Mouse (Mus musculus) erythroid progenitor cell, adult 5-6 weeks (primary cell): ENCODE data around the gene C330007P06Rik. TPM values are rescaled to one million over a fixed set of nuclear protein-coding genes. Genes with fewer than 3 reads are reported as not detected.

Source experiments
- ATAC-seq: replicated peaks from 2 replicates; pipeline ENCODE4 v1.8.0; 2016; ENCODE audit warnings: moderate number of reproducible peaks, mild to moderate bottlenecking, moderate TSS enrichment, inconsistent platforms; ENCODE audit not compliant: poor library complexity, low FRiP score, severe bottlenecking
- total RNA-seq, 2 experiments: library from RNA; stranded (forward) in 1 of 2; stranded (reverse) in 1 of 2; fragments of 150-400 nt in 1 of 2; fragments of 186-747, 209-891 nt in 1 of 2; gene quantifications; 2 replicates each; pipeline versions ENCODE4 v1.2.3 to v1.2.4; 2015 to 2017; ENCODE audit warnings: low replicate concordance in 2 of 2

The C330007P06Rik gene
- total RNA-seq, 2 experiments from 2014 or later: 28.6 to 31.4 TPM

DNA sequence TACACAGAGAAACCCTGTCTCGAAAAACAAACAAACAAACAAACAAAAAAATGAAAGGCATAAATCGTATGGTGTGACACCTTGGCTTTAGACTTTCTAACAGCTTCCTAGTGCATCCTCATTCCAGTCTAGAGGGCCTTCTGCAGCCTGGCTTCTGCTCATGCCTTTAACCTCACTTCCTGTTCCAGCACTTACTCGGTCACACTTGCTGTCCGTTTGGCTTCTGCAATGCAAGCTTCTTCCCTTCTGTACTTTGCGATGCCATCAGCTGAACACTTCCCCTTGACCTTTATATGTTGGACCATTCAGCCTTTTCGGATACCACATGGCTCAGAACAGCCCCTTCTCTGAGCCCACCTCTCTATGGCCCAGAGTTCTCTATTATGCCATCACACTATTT is 32.2 kb downstream of the C330007P06Rik start:
- no peak for ATAC-seq

DNA sequence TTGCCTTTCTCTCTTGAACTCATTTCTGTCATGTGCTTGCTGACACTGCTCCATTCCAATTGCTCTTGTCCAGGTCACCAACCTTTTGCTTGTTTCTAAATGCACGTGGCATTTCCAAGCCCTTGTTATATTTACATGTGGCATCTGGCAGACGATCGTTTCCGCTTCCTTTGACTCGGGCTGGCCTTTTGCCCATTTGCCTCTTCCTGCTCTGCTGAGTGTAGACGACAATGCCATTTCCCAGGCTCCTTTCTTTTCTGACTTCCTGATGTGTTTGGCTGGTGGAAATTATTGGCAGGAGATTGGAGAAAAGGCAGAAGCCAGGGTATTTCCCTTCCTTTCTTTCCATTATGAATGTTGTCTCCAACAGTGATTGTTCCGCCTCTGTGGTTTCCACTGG is 34.5 kb downstream of the C330007P06Rik start:
- no peak for ATAC-seq

DNA sequence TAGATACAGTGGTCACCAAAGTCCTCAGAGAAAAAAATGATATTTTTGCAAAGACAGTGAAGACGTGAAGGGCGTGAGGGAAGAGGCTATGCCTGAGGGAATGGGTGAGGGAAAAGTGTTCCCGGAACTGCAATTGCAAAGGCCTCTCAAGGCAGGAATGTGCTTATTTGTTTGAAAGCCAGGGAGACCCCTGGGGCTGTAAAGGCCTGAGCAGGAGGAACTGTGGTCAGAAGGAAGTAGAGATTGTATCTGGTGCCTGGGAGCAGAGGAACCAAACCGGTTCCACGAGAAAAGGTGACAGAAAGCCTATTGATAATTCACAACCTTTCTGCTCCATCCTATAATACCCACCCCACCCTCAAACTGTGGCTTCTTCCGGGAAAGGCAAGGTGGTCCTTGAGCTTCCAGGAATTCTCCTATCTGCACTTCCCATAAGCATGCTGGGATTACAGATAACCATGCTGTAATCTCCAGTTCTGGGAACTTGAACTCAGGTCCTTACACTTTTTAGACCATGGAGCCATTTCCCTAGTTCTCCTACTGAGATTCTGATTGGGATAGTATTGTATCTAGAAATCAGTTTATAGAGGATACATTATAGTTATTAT is 36.7 kb downstream of the C330007P06Rik start:
- ATAC-seq: no peak

DNA sequence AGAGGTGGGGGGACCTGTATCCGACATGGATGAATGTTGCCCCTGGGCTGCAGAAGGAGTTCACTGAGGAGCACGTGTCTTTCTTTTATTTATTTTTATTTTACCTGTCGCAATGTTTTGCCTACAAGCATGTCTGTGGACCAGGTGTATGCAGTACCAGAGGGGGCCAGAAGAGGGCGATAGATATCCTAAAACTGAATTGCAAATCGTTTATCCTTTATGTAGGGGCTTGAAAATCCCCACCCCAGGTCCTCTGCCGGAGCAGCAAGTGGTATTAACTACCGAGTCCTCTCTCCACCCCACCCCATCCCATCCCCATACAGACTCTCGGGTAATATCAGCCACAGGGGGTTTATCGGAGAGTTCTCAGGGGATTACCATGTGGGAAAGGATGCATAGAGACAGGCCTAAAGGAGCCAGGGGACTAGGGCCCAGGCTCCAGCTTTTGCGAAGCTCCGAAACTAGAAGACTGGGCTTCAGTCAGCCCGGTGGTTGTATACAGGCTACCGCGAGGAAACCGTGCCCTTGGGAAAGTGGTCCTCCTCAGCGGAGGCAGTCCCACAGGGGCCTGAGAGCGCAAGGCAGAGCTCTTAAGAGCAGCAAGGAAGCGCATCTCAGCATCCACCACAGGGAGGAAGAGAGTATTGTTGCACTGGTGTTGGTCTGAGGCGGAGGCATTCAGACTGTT is 40.4 kb downstream of the C330007P06Rik start:
- ATAC-seq: no peak

DNA sequence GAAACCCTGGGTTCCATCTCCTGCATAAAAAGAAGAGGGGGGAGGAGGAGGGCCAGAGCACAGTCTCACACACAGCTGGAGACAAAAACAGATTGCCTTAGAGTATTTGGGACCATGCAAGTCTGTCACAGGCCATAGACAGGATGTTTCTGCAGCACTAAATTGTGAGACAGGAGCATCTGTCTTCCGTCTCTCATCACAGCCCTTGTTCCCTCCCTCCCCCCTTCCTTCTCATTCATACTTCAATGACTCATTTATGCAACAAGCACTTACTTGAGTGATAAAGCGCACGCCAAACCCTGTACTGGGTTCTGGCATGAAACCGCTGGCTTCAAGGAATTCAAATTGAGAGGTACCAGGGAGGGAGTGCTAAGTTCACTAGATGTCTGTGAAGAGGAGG is 42.3 kb downstream of the C330007P06Rik start:
- no peak for ATAC-seq

DNA sequence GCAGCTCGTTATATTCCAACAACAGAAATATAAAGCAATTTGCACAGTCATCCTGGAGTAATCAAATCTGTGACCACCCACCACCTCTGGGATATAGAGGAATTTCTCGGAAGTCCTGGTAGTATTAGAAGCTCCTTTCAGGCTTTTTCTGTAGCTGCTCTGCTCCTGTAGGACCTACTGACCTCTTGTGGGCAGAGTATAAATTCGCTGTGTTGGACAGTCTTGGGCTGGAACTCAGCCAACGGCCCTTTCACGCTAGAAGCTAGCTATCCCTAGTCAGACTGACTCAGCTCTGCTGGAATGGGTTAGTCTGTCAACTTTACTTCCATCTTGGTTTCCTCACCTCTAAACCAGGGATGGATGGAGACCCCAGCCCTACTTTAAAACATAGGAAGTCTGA is 43.6 kb downstream of the C330007P06Rik start:
- no peak for ATAC-seq

DNA sequence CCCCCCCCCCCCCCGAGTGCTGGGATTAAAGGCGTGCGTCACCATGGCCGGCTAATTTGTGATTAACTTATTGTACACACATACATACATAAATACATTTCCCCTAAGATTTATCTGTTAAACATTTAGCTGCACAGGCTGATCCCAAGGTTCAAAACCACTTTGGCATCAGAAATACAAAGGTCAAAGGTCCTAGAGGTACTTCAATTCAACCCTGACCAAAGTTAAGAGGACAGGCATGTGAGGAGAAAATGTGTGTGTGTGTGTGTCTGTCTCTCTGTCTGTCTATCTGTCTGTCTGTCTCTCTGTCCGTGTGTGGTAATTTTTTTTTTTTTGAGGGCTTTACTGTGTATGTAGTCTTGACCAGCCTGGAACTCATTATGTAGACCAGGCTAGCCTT is 47.0 kb downstream of the C330007P06Rik start:
- ATAC-seq: no peak

DNA sequence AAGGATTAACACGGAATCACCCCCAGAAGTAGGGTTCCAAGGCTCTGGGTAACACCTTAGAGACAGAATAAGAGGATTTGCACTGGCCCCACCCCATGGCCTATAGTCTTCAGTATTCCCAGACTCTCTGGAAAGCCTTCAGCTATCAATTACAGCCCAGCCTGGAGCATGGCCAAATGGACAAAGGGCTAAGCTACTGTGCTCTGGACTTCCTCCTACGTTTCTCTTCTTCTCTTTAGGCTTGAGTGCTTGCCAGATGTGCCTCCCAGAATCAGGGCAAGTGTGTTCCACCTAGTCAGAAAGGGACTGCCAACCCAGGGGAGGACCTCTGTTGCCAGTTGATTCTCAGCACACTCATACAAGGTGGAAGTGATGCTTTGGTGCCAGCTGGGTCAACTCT is 48.9 kb downstream of the C330007P06Rik start:
- ATAC-seq: no peak

DNA sequence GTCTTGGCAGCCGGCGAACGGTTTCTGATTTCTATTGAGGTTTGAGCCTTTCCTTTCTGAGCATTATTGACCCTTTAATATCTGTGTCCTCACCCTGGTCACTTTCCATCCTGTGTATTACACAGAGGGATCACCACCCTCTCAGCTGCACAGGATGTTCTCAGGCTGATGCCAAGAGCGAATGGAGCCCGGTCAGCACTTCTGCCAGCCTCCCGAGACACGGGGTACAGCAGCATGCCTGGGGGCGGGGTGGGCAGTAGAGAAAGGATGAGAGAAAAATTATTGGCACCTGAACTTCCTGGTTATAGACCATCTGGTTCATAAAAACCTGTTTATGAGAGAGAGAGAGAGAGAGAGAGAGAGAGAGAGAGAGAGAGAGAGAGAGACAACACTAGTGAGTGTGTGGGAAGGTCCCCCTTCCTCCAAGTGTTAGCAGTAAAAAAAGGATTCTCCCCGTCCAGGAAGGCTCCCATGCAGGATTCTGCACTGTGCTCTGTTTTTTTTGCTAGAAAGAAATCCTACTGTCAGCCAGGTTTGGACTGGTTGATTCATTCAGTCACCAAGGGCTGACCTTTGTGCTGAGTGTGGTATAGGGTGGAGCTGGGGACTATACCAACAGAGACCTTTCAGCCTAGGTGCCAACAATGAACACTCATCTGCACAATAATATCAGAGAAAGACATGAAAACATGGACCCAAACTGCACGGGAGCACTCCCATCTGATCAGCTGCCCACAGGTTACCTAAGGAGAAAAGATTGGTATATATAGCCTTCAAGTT is 49.8 kb downstream of the C330007P06Rik start:
- no peak for ATAC-seq

DNA sequence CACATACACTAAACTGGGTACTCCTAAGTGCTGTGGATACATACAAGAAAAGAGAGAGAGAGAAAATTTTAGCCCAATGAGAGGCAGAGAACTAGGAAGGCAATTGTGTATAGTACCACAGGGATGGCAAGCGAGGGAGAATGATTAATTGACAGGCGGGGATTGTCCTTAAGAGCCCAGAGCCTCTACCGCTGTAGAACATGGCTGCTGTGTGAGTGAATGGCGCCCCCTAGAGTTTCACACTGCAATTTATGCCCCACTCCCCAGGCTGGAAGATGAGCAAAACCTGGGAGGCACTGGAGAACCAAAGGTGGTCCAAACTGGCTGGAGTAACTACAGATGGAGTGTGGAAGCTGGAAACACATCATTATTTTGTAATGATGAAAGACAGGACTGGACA is 53.7 kb downstream of the C330007P06Rik start:
- peak; percentile 72 for ATAC-seq

DNA sequence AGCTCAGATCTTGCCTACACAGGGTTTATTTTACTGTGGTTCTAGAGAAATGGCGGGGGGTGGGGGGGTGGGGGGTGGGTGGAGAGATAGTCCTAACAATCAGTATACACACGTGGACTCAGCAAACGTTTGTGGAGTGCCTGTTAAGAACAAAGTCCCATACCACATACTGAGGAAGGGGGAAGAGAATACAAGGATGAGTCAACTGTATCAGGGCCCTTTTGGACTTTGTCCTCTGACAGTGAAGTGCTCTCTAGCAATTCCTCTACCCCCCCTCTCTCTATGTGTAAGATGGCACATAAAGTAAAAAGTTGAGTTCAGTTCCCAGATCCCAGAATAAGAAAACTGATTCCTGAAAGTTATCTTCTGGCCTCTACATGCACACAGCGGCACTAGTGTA is 54.3 kb downstream of the C330007P06Rik start:
- ATAC-seq: no peak

DNA sequence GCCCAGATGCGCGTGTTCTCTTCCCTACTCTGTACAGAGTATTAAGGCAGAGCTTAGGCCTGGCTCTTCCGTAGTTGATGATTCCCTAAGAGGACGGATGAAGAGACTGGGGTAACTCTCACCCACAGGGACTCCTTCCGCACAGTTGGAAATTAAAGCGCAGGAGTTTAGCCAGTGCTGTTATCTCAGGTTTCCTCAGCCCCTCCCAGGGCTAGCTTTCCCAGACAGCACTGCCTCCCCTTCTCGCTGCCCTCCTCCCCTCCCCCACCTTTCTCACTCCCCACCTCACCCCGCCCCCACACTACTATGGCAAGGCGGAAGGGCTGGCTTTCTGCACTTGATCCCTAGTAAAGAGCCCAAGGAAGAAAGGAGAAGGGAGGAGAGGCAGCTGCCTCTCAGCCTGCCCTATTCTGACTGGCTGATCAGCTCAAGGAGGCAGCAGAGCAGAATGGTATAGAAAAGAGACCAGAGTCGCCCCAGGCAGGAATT is 56.9 kb downstream of the C330007P06Rik start:
- no peak for ATAC-seq

DNA sequence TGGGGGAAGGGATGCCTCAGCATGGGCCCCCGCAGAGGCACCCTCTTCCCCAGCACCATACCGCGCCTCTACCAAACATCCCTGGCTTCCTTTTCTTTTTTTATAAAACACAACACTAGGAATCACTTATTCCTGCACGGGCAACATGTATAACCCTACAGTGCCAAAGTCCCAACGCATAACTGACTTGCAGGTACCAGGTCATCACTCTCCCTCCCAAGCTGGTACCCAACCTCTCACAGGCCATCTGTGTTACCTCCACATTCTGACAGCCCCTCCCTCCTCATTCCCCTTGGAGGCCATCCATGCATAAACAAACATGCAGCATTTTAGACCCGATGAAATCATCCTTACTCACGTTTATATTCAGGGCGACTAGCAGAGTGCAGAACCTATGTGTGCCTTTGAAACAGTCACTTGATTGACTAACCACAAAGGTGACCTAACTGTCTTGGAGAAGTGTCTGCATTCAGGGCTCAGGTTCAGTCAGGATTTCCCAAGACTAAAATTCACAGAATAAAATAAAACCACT is 57.5 kb downstream of the C330007P06Rik start:
- no peak for ATAC-seq

DNA sequence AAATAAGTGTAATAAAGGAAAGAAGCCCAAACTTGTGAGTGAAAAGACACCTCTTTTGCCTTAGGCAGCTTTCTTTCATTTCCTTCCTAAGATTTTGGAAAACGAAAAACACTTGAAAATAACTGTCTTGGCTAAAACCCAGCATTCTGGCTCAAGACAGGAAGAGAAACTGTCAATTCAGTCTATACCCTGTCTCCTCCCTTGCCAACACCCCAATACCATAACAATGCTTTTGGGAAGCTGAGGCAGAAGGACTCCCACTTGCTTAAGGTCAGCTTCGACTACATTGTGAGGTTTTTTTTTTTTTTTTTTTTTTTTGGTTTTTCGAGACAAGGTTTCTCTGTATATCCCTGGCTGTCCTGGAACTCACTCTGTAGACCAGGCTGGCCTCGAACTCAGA is 58.5 kb downstream of the C330007P06Rik start:
- no peak for ATAC-seq

DNA sequence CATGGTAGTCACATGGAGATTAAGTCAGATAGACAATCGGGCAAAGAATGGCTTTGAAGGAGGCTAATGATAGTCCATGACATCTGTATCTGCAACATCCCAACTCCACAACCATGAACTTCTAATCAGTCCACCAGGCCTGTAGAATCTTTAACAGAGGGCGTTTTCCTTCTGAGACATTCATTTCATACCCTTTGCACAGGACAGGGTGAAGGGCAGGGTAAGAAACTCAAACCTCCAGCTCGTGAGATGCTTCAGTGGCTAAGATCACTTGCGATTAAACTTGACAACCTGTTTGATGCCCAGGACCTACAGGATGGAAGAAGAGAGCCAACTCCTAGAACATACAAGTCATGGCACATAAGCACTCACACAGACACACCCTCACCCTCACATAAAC is 58.9 kb downstream of the C330007P06Rik start:
- ATAC-seq: no peak

DNA sequence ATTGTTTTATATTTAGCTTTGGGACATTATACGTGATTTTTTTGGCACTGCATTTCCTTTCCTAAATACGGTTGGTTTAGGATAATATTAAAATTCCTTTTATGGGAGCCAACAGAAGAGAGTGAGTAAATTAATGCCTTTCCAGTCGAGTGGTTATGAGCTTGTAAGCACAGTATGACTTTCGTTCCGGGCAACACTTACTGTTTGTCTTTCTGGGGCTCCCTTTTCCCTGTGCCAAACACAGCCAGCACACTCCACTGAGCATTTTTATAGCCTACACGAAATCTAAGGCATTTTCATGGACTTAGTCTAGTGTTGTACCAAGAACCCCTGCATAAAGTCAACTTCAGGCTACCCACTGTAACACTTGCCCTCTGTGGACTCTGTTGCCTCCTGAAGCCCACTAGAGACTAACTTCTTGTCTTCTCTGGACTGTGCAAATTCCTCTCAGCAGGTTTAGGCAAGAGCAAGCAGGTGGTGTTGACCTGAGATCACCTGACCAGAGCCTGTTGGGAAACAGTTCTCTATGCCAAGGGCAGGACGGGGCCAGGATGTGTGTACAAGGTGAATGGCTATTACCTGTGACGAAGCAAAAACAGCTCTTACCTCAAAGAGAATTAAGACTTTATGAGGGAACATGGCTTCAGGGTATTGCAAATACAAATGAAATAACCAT is 59.6 kb downstream of the C330007P06Rik start:
- no peak for ATAC-seq

DNA sequence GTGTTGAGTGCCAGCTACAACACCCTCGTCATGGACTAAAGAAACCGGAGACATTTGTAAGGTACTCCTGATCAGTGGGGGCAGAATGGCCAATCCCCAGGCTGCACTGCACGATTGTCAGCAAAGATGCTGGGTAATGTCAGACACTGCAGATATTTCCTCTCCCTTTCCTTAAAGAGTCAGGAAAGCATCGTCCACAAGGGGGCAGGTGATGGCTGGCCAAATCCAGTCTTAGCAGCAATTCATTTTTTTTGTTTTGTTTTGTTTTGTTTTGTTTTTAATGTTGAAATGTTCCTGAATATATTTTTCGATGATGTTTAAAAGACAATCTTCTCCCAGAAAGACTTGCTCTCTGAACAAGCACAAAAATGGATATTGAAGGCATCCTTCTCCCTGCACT is 62.5 kb downstream of the C330007P06Rik start:
- ATAC-seq: no peak

DNA sequence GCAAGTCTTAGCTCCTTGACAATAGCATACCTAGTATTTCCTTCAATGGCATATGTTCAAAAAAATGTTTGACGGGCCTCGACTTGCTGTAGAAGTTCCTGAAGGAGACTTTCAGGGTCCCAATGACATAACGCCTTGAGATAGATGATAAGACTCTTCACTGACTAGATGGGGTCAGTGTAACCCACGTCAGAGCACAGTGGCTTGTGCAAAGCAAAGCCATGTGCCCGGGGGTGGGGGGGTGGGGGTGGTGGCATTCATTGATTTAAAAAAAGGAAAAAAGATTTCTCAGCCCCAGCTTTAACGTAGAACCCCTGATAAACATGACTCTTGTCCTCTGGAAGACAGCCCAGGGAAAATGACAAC is 65.6 kb downstream of the C330007P06Rik start:
- no peak for ATAC-seq

DNA sequence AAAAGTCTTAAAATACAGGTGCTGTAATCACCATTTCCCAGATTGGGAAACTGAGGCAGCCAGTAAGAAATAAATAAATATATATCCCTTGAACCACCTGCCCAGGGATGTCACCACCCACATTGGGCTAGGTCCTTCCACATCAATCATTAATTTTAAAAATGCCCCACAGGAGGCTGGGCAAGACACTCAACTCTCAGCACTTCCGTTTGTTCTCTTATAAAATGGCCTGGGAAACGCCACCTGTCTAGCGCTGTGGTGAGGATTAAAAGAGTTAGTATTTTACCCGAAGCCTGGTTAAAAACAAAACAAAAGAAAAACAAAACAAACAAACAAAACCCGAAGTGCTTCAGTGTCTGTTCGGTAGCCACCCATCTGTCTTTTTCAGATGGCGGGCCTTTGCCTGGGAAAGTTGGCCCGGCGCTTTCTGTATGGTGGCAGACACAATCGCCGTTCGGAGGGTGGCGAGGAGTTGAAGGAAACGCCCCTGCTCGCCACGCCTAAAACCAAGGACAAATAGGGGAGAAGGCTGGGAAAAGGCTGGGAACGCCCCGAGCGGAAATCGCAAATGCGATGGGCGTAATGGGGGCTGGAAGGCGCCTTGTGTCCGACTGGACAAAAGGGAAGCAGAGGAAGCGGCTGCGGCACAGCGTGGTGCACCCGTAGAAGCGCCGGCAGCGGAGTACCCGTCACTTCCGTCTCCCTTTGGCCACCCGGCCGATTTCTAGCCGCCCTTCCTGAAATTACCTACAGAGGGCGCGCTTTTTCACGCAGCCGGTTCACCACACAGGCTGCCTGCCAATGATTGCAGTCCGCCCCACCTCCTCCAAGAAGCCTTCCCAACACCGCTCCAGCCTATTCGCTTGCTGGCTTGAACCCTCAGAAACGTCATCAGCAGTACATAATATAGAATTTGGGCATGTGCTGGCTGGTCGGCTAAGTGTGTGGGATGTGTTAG is 66.3 kb downstream of the C330007P06Rik start:
- peak; percentile 96 for ATAC-seq
